Mouse (Mus musculus): ENCODE data around the gene Col11a2.

- no peak for TF ChIP-seq POLR2A (IDR thresholded peaks at IDR 0.05; ENCODE audit: insufficient read length, low read depth)
- no peak for TF ChIP-seq E2F4 (IDR thresholded peaks at IDR 0.05; ENCODE audit: insufficient read depth)
- no peak for TF ChIP-seq USF1 (IDR thresholded peaks at IDR 0.05; ENCODE audit: low read depth)
- no peak for TF ChIP-seq MAX (IDR thresholded peaks at IDR 0.05; ENCODE audit: low read depth)
- TF ChIP-seq POLR2AphosphoS2 (IDR thresholded peaks at IDR 0.05; ENCODE audit: insufficient read length, low read depth) = no peak
- no peak for TF ChIP-seq MYOG (IDR thresholded peaks at IDR 0.05; ENCODE audit: control insufficient read depth in 1 of 3, insufficient read depth in 1 of 3, insufficient read length in 2 of 3, low read depth in 2 of 3)
Measured at GRCm38 (mm10) chr17:34083104-34083503, 43.9 kb downstream of the Col11a2 start.
